Mouse (Mus musculus): ENCODE results near the gene Lgals3.

DNA sequence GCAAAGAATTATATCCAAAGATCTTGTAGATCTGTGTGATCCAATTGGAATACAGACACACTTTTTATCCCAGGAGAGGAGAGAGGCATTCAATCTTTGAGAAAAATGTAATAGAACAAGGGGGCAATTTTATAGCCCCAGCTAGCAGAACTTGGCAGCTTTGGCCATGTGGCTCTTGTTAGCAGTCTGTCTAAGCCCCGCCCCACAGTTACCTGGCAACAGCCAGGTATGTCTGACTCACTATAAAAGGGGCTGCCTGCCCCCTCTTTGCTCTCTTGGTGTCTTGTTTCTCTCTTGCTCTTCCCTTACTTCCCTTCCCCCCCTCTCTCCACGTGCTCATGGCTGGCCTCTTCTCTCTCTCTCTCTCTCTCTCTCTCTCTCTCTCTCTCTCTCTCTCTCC is 54.1 kb downstream of the Lgals3 start:
- TF ChIP-seq CTCF (IDR thresholded peaks at IDR 0.05; ENCODE audit: low read depth, low read length) (no peak), POLR2A (IDR thresholded peaks at IDR 0.05; ENCODE audit: extremely low read depth, insufficient read depth, low read length) (no peak)
